Mouse (Mus musculus): ENCODE measurements around the gene Hdgfl2. TPM values are rescaled to one million over a fixed set of nuclear protein-coding genes. Genes with fewer than 3 reads are reported as not detected.

The Hdgfl2 gene
- total RNA-seq, 2 experiments from 2014 or later, result 20.0 to 46.6 TPM

DNA sequence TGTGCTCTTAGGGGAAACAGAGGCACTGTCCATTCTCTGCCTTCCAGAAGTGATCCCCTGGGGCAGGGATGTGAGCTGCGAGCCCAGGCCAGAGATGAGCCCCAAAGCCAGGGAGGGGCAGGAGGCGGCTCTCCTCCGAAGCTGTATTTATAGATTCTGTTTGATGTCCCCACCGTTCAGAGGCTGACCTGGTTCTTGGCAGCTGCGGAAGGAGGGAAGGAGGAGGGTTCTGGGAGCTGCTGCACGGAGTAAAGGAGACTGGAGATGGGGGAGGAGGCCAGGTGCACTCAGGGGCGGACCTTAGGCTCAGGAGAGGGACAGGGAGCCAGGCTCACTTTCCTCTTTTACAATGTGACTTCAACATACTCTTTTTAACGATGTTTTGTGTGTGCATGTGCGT, 66.7 kb downstream of the Hdgfl2 start:
- no peak for ATAC-seq (replicated peaks; ENCODE audit: low FRiP score, poor library complexity, severe bottlenecking)

DNA sequence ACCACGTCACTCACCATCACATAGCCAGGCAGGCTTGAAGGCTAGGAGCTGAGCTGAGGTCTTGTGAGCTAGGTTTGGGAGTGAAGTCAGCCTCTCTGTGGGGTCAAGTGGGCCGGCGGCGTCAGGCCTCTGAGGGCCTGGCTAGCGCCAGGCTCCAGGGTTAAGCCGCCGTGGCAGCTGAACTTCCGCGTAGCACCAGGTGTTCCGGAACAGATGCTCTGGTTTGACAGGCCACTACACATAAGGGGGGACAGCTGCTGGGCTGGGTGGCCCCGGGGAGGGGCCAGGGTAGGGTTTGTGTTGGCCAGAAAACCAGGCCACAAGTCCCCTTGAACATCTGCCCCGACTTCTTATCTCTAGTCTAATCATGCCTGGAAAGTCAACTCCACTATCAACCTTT, 68.0 kb downstream of the Hdgfl2 start:
- ATAC-seq (replicated peaks; ENCODE audit: low FRiP score, poor library complexity, severe bottlenecking), result no peak

DNA sequence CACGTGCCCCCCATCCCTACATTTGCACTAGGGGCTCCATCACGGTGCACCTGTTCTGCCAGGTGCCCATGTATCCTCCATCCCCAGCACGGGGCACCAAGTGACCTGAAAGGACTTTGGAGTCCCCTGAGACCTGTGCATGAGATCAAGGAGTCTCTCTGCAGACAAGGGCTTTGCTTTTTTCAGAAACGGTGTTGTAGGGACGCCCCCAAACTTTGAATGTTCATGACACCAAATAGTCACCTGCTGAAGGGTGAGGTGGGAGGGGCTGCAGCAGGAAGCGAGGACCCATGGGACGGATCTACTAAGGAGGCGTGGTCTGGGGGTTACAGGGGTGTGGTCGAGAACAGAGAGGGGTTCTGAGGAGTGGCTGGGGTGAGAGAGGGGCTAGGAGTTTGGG, 68.8 kb downstream of the Hdgfl2 start:
- ATAC-seq (replicated peaks; ENCODE audit: low FRiP score, poor library complexity, severe bottlenecking), result no peak

DNA sequence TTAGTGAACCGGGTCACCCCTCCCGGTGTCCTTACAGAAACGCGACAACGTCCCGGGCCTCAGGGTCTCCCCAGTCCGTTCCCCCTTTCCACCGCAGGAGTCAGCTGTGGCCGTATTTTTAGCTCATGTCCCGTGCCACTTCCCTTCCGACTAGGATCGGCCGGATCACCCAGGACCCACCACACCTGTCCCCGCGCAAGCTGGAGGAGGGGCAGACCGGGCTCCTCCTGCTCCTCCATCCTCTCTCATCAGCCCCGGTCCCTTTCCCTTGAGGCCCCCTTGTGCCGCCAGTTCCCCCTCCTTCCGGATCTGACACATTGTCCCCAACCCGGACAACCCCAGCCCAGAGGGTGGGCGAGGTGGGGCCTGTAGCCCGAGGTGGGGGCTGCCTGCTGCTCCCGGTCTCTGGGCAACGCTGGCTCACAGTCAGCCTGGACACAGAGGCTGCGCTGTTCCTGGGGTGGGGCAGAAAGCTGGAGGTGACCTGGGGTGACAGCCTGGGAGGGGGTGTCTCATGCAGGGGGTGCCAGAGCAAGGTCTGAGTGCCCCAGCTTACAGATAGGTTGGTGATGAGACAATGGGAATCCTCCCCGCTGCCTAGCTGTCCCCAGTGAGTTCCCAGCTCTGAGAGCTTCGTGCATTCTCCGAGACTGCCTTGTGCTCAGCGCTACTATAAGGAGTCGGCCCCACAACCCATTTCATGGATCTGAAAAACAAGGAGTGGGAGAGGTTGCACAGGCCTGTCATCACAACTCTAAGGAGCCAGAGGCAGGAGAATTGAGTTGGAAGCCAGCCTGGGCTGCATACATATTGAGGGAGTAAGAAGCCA, 69.6 kb downstream of the Hdgfl2 start:
- ATAC-seq (replicated peaks; ENCODE audit: low FRiP score, poor library complexity, severe bottlenecking), result no peak

DNA sequence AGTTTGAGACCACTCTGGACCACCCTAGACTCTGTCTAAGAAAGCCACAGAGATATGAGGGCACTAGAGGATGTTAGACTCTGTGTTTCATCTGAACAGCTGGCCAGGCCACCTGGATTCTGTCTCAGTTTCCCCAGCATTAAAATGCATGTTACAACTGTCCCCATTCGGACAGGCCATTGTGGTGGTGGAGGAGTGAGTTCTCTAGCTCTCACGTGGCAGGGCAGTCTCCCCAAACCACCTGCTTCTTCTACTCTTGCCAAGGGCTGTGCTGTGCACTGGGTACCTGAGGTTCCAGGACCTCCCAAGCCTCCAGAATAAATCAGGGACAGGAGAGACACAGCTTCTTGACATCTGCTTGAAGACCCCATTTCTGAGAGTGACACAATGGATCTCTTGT, 70.5 kb downstream of the Hdgfl2 start:
- no peak for ATAC-seq (replicated peaks; ENCODE audit: low FRiP score, poor library complexity, severe bottlenecking)

Other genes with a start within 250 kb of the Hdgfl2 start
- 4.6 TPM in 1 of 2 replicates, not detected in the other for gene Zfp119a, start 200.7 kb upstream of the Hdgfl2 start, total RNA-seq (2015; ENCODE audit: low replicate concordance)
- gene Zfp119a, start 200.7 kb upstream of the Hdgfl2 start, total RNA-seq (2017; ENCODE audit: low replicate concordance), result 1.1 TPM in 1 of 2 replicates, not detected in the other
- 7.5 and 15.9 TPM in 2 replicates for gene Zfp959, start 187.5 kb upstream of the Hdgfl2 start, total RNA-seq (2015; ENCODE audit: low replicate concordance)
- 1.4 and 6.3 TPM in 2 replicates for gene Zfp959, start 187.5 kb upstream of the Hdgfl2 start, total RNA-seq (2017; ENCODE audit: low replicate concordance)
- gene Zfp119b, start 130.1 kb upstream of the Hdgfl2 start, total RNA-seq (2015; ENCODE audit: low replicate concordance), result 2.9 TPM in 1 of 2 replicates, not detected in the other
- 2.6 and 5.0 TPM in 2 replicates for gene Zfp119b, start 130.1 kb upstream of the Hdgfl2 start, total RNA-seq (2017; ENCODE audit: low replicate concordance)
- 6.1 and 9.4 TPM in 2 replicates for gene Ebi3, start 127.0 kb upstream of the Hdgfl2 start, total RNA-seq (2015; ENCODE audit: low replicate concordance)
- 4.9 and 5.4 TPM in 2 replicates for gene Ebi3, start 127.0 kb upstream of the Hdgfl2 start, total RNA-seq (2017; ENCODE audit: low replicate concordance)
- 1.0 and 14.0 TPM in 2 replicates for gene Yju2, start 120.5 kb upstream of the Hdgfl2 start, total RNA-seq (2015; ENCODE audit: low replicate concordance)
- gene Yju2, start 120.5 kb upstream of the Hdgfl2 start, total RNA-seq (2017; ENCODE audit: low replicate concordance), result 5.7 and 10.5 TPM in 2 replicates
- not detected in 2 replicates for gene Shd, start 109.2 kb upstream of the Hdgfl2 start, total RNA-seq (2015; ENCODE audit: low replicate concordance)
- not detected in 2 replicates for gene Shd, start 109.2 kb upstream of the Hdgfl2 start, total RNA-seq (2017; ENCODE audit: low replicate concordance)
- gene Fsd1, start 93.1 kb upstream of the Hdgfl2 start, total RNA-seq (2015; ENCODE audit: low replicate concordance), result not detected in 2 replicates
- not detected in 2 replicates for gene Fsd1, start 93.1 kb upstream of the Hdgfl2 start, total RNA-seq (2017; ENCODE audit: low replicate concordance)
- not detected in 2 replicates for gene Stap2, start 74.0 kb upstream of the Hdgfl2 start, total RNA-seq (2015; ENCODE audit: low replicate concordance)
- gene Stap2, start 74.0 kb upstream of the Hdgfl2 start, total RNA-seq (2017; ENCODE audit: low replicate concordance), result 1.3 TPM in 1 of 2 replicates, not detected in the other
- 3.3 and 5.4 TPM in 2 replicates for gene Mpnd, start 73.9 kb upstream of the Hdgfl2 start, total RNA-seq (2015; ENCODE audit: low replicate concordance)
- gene Mpnd, start 73.9 kb upstream of the Hdgfl2 start, total RNA-seq (2017; ENCODE audit: low replicate concordance), result 6.1 and 7.8 TPM in 2 replicates
- 7.5 and 10.9 TPM in 2 replicates for gene Sh3gl1, start 43.0 kb upstream of the Hdgfl2 start, total RNA-seq (2015; ENCODE audit: low replicate concordance)
- gene Sh3gl1, start 43.0 kb upstream of the Hdgfl2 start, total RNA-seq (2017; ENCODE audit: low replicate concordance), result 10.0 and 11.4 TPM in 2 replicates
- gene Chaf1a, start 39.2 kb upstream of the Hdgfl2 start, total RNA-seq (2015; ENCODE audit: low replicate concordance), result 6.1 and 16.3 TPM in 2 replicates
- 18.5 and 25.2 TPM in 2 replicates for gene Chaf1a, start 39.2 kb upstream of the Hdgfl2 start, total RNA-seq (2017; ENCODE audit: low replicate concordance)
- 3.1 and 3.6 TPM in 2 replicates for gene Ubxn6, start 4.6 kb upstream of the Hdgfl2 start, total RNA-seq (2015; ENCODE audit: low replicate concordance)
- gene Ubxn6, start 4.6 kb upstream of the Hdgfl2 start, total RNA-seq (2017; ENCODE audit: low replicate concordance), result 5.3 and 15.2 TPM in 2 replicates
- gene Plin4, start 30.2 kb downstream of the Hdgfl2 start, total RNA-seq (2015; ENCODE audit: low replicate concordance), result not detected in 2 replicates
- gene Plin4, start 30.2 kb downstream of the Hdgfl2 start, total RNA-seq (2017; ENCODE audit: low replicate concordance), result not detected in 2 replicates
- gene Plin5, start 38.0 kb downstream of the Hdgfl2 start, total RNA-seq (2015; ENCODE audit: low replicate concordance), result 0.58 TPM in 1 of 2 replicates, not detected in the other
- gene Plin5, start 38.0 kb downstream of the Hdgfl2 start, total RNA-seq (2017; ENCODE audit: low replicate concordance), result 0.60 and 0.98 TPM in 2 replicates
- 6.7 and 9.4 TPM in 2 replicates for gene Lrg1, start 42.4 kb downstream of the Hdgfl2 start, total RNA-seq (2015; ENCODE audit: low replicate concordance)
- gene Lrg1, start 42.4 kb downstream of the Hdgfl2 start, total RNA-seq (2017; ENCODE audit: low replicate concordance), result 4.5 and 11.8 TPM in 2 replicates
- 0.19 TPM in 1 of 2 replicates, not detected in the other for gene Sema6b, start 60.7 kb downstream of the Hdgfl2 start, total RNA-seq (2015; ENCODE audit: low replicate concordance)
- gene Sema6b, start 60.7 kb downstream of the Hdgfl2 start, total RNA-seq (2017; ENCODE audit: low replicate concordance), result 0.56 and 1.4 TPM in 2 replicates
- gene Tnfaip8l1, start 82.8 kb downstream of the Hdgfl2 start, total RNA-seq (2015; ENCODE audit: low replicate concordance), result 0.38 and 0.84 TPM in 2 replicates
- 0.28 TPM in 1 of 2 replicates, not detected in the other for gene Tnfaip8l1, start 82.8 kb downstream of the Hdgfl2 start, total RNA-seq (2017; ENCODE audit: low replicate concordance)
- gene Mydgf, start 104.3 kb downstream of the Hdgfl2 start, total RNA-seq (2015; ENCODE audit: low replicate concordance), result 7.9 and 20.5 TPM in 2 replicates
- gene Mydgf, start 104.3 kb downstream of the Hdgfl2 start, total RNA-seq (2017; ENCODE audit: low replicate concordance), result 12.0 and 14.9 TPM in 2 replicates
- gene Dpp9, start 139.3 kb downstream of the Hdgfl2 start, total RNA-seq (2015; ENCODE audit: low replicate concordance), result 9.8 and 11.5 TPM in 2 replicates
- gene Dpp9, start 139.3 kb downstream of the Hdgfl2 start, total RNA-seq (2017; ENCODE audit: low replicate concordance), result 5.2 TPM in 2 replicates
- 2.7 TPM in 2 replicates for gene Fem1a, start 177.2 kb downstream of the Hdgfl2 start, total RNA-seq (2015; ENCODE audit: low replicate concordance)
- gene Fem1a, start 177.2 kb downstream of the Hdgfl2 start, total RNA-seq (2017; ENCODE audit: low replicate concordance), result 4.9 and 5.3 TPM in 2 replicates
- 2.5 and 5.0 TPM in 2 replicates for gene Ticam1, start 197.2 kb downstream of the Hdgfl2 start, total RNA-seq (2015; ENCODE audit: low replicate concordance)
- gene Ticam1, start 197.2 kb downstream of the Hdgfl2 start, total RNA-seq (2017; ENCODE audit: low replicate concordance), result 1.3 and 2.8 TPM in 2 replicates
- gene Plin3, start 213.2 kb downstream of the Hdgfl2 start, total RNA-seq (2015; ENCODE audit: low replicate concordance), result 3.1 and 4.0 TPM in 2 replicates
- gene Plin3, start 213.2 kb downstream of the Hdgfl2 start, total RNA-seq (2017; ENCODE audit: low replicate concordance), result 5.4 and 5.9 TPM in 2 replicates
- gene Arrdc5, start 220.7 kb downstream of the Hdgfl2 start, total RNA-seq (2015; ENCODE audit: low replicate concordance), result not detected in 2 replicates
- not detected in 2 replicates for gene Arrdc5, start 220.7 kb downstream of the Hdgfl2 start, total RNA-seq (2017; ENCODE audit: low replicate concordance)
- gene Uhrf1, start 223.7 kb downstream of the Hdgfl2 start, total RNA-seq (2015; ENCODE audit: low replicate concordance), result 34.4 and 53.7 TPM in 2 replicates
- gene Uhrf1, start 223.7 kb downstream of the Hdgfl2 start, total RNA-seq (2017; ENCODE audit: low replicate concordance), result 66.2 and 103 TPM in 2 replicates
- gene Kdm4b, start 246.4 kb downstream of the Hdgfl2 start, total RNA-seq (2015; ENCODE audit: low replicate concordance), result 1.7 and 5.0 TPM in 2 replicates
- 2.9 and 3.5 TPM in 2 replicates for gene Kdm4b, start 246.4 kb downstream of the Hdgfl2 start, total RNA-seq (2017; ENCODE audit: low replicate concordance)

Data from erythroblast, adult 5-6 weeks (primary cell).